Mouse (Mus musculus): ENCODE results near the gene Psmd1. TPM values are rescaled to one million over a fixed set of nuclear protein-coding genes. Genes with fewer than 3 reads are reported as not detected.

Psmd1 gene
- polyA plus RNA-seq, 1 experiment, result 61.2 TPM

DNA sequence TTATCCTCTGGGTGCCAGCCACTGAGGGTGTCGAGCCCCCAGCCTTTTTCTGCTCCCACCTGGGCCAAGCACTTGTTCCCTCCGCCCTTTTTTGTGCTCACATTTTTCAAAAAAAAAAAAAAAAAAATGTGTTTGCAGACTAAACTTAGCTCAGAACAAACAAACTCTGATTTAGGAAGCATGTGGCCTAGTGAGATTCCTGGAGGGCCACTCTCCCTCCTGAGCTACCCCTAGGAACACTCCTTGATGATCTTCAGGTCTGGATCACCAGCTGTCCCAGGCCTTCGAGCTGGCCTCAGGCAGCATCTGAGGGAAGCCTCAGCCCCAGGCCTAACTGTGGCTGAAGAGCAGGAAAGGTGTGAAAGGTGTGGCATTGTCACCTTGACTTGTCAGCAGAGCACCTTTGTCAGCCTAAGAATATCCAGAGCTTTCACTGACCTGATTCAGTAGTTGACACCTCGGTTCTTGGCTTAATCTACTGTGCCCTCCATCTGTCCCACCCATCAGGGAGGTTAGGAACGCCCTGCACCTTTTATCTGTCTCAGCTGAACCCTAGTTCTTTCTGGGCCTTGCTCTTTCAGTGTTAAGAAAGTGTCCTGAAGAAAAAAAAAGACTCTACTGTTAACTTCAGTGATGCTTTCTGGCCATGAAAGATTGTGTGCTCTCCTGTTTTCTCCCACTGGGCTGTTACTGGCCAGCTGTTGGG, 118.0 kb downstream of the Psmd1 start:
- H3K36me3 ChIP-seq (ENCODE audit: control insufficient read depth, insufficient read depth, low read length), result no peaks in the 10 kb centered on the region
- TF ChIP-seq CTCF (conservative IDR thresholded peaks at IDR 0.05; ENCODE audit: insufficient read depth, insufficient read length, low read depth, low read length) (no peak), POLR2A (IDR thresholded peaks at IDR 0.05; ENCODE audit: low read depth, low read length) (no peak)
- H3K4me3 ChIP-seq (ENCODE audit: insufficient read depth, low read depth, low read length), result no peak overlapping the region
- no peaks in the 10 kb centered on the region for H3K27me3 ChIP-seq (replicated peaks; ENCODE audit: control insufficient read depth, insufficient read depth, low read length)
- H3K27ac ChIP-seq (ENCODE audit: insufficient read depth, low read depth, low read length), result no peak overlapping the region
- WGBS, result 81% methylated on average over 5 of the region's 5 CpGs
- H3K4me1 ChIP-seq (ENCODE audit: control insufficient read depth, insufficient read depth, low read length), result no peaks in the 10 kb centered on the region
- no peak for DNase-seq

DNA sequence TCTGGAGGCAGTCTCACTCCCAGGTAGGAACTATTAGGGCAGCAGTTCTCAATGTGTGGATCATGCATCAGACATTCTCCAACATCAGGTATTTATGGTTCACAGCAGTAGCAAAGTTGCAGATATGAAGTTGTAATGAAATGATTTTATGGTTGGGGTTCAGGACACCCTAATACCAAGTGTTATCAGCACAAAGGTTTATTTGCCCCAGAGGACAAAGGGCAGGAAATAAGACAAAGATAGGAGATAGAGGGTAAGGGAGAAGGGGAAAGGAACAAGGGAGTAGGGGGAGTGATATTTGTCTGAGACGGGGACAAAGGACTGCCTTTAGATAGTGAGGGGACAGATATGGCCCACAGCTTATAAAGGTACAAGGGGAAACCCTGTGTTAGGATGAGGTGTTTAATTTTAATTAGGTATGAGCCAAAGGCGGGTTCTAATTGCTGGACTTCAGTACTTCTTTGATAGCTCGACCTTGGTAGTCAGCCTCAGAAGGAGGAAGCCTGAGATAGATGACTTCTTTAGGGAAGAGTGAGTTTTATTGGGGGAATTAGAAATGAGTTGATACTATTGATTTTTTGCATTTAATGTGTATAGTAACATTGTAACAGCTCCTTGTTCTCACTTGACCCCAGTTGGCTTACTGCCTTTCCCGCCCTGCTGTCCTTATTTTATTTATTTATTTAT, 119.5 kb downstream of the Psmd1 start:
- Histone ChIP-seq H3K27ac (ENCODE audit: insufficient read depth, low read depth, low read length) (no peak overlapping the region), H3K4me1 (ENCODE audit: control insufficient read depth, insufficient read depth, low read length) (0 out of 2 replicates have a peak, but pooled peaks cover 3% of the 10 kb centered on the region), H3K36me3 (ENCODE audit: control insufficient read depth, insufficient read depth, low read length) (no peaks in the 10 kb centered on the region), H3K27me3 (replicated peaks; ENCODE audit: control insufficient read depth, insufficient read depth, low read length) (no peaks in the 10 kb centered on the region), H3K4me3 (ENCODE audit: insufficient read depth, low read depth, low read length) (no peak overlapping the region)
- 80% methylated on average over 4 of the region's 4 CpGs for WGBS
- TF ChIP-seq CTCF (conservative IDR thresholded peaks at IDR 0.05; ENCODE audit: insufficient read depth, insufficient read length, low read depth, low read length) (no peak), POLR2A (IDR thresholded peaks at IDR 0.05; ENCODE audit: low read depth, low read length) (no peak)
- no peak for DNase-seq

- DNase-seq, result no peak
- Histone ChIP-seq H3K27me3 (replicated peaks; ENCODE audit: control insufficient read depth, insufficient read depth, low read length) (no peaks in the 10 kb centered on the region), H3K4me3 (ENCODE audit: insufficient read depth, low read depth, low read length) (no peak overlapping the region), H3K4me1 (ENCODE audit: control insufficient read depth, insufficient read depth, low read length) (0 out of 2 replicates have a peak, but pooled peaks cover 3% of the 10 kb centered on the region), H3K27ac (ENCODE audit: insufficient read depth, low read depth, low read length) (no peak overlapping the region), H3K36me3 (ENCODE audit: control insufficient read depth, insufficient read depth, low read length) (no peaks in the 10 kb centered on the region)
- 88% methylated on average over 7 of the region's 7 CpGs for WGBS
- TF ChIP-seq POLR2A (IDR thresholded peaks at IDR 0.05; ENCODE audit: low read depth, low read length) (no peak), CTCF (conservative IDR thresholded peaks at IDR 0.05; ENCODE audit: insufficient read depth, insufficient read length, low read depth, low read length) (no peak)
Observed at GRCm38 (mm10) chr1:86186762-86187161, 122.6 kb downstream of the Psmd1 start.

DNA sequence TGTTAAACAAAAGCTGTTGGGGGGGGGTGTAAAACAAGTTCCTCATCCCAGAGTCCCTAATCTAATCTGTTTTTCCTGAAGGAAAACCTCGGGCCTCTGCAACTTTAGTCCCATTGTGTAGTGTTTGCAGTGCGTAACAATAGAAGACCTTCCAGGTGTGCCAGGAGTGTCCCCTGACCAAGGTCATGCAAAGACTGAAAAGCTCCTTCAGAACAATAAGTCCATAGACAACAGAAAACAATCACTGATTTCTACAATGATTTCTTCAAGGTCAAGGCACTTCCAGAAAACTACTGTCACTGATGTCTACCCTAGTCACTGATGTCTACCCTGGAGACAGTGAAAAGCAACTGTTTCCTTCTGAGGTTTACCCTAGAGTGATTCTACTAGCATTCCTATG, 123.7 kb downstream of the Psmd1 start:
- Histone ChIP-seq H3K36me3 (ENCODE audit: control insufficient read depth, insufficient read depth, low read length) (no peaks in the 10 kb centered on the region), H3K27me3 (replicated peaks; ENCODE audit: control insufficient read depth, insufficient read depth, low read length) (no peaks in the 10 kb centered on the region), H3K27ac (ENCODE audit: insufficient read depth, low read depth, low read length) (no peak overlapping the region), H3K4me1 (ENCODE audit: control insufficient read depth, insufficient read depth, low read length) (0 out of 2 replicates have a peak, but pooled peaks cover 3% of the 10 kb centered on the region), H3K4me3 (ENCODE audit: insufficient read depth, low read depth, low read length) (no peak overlapping the region)
- 55% methylated on average over 2 of the region's 2 CpGs for WGBS
- TF ChIP-seq CTCF (conservative IDR thresholded peaks at IDR 0.05; ENCODE audit: insufficient read depth, insufficient read length, low read depth, low read length), result no peak
- TF ChIP-seq POLR2A (IDR thresholded peaks at IDR 0.05; ENCODE audit: low read depth, low read length), result no peak
- DNase-seq, result no peak

GRCm38 (mm10) chr1:86188271-86188670, 124.1 kb downstream of the Psmd1 start:
- no peaks in the 10 kb centered on the region for H3K27me3 ChIP-seq (replicated peaks; ENCODE audit: control insufficient read depth, insufficient read depth, low read length)
- no peak for TF ChIP-seq POLR2A (IDR thresholded peaks at IDR 0.05; ENCODE audit: low read depth, low read length)
- TF ChIP-seq CTCF (conservative IDR thresholded peaks at IDR 0.05; ENCODE audit: insufficient read depth, insufficient read length, low read depth, low read length), result no peak
- H3K4me3 ChIP-seq (ENCODE audit: insufficient read depth, low read depth, low read length), result no peak overlapping the region
- H3K27ac ChIP-seq (ENCODE audit: insufficient read depth, low read depth, low read length), result no peak overlapping the region
- H3K4me1 ChIP-seq (ENCODE audit: control insufficient read depth, insufficient read depth, low read length), result 0 out of 2 replicates have a peak, but pooled peaks cover 3% of the 10 kb centered on the region
- WGBS, result 43% methylated on average over 2 of the region's 2 CpGs
- no peaks in the 10 kb centered on the region for H3K36me3 ChIP-seq (ENCODE audit: control insufficient read depth, insufficient read depth, low read length)
- DNase-seq, result peak; percentile 48

Other genes starting within 250 kb of the Psmd1 start
- gene Itm2c, start 170.1 kb upstream of the Psmd1 start, polyA plus RNA-seq (2012; rRNA removed), result 166 and 198 TPM in 2 replicates
- gene 4933407L21Rik, start 135.9 kb upstream of the Psmd1 start, polyA plus RNA-seq (2012; rRNA removed), result 0.06 and 0.12 TPM in 2 replicates
- 0.03 TPM in 1 of 2 replicates, not detected in the other for gene Gpr55, start 103.4 kb upstream of the Psmd1 start, polyA plus RNA-seq (2012; rRNA removed)
- gene Spata3, start 47.6 kb upstream of the Psmd1 start, polyA plus RNA-seq (2012; rRNA removed), result 0.33 and 0.39 TPM in 2 replicates
- gene 2810459M11Rik, start 18.5 kb upstream of the Psmd1 start, polyA plus RNA-seq (2012; rRNA removed), result 0.13 and 0.20 TPM in 2 replicates
- gene Htr2b, start 47.6 kb downstream of the Psmd1 start, polyA plus RNA-seq (2012; rRNA removed), result 0.33 and 0.71 TPM in 2 replicates
- not detected in 2 replicates for gene Gm21972, start 69.2 kb downstream of the Psmd1 start, polyA plus RNA-seq (2012; rRNA removed)
- 7.1 and 7.4 TPM in 2 replicates for gene Armc9, start 90.4 kb downstream of the Psmd1 start, polyA plus RNA-seq (2012; rRNA removed)
- gene B3gnt7, start 238.4 kb downstream of the Psmd1 start, polyA plus RNA-seq (2012; rRNA removed), result 9.6 and 10.8 TPM in 2 replicates